Mouse (Mus musculus) heart, adult 11 months (tissue): ENCODE measurements around the gene Trip12.

Source experiments
- DNase-seq: peaks from one replicate; pipeline ENCODE4 v3.0.0; 2022

Gene Trip12

GRCm38 (mm10) chr1:84859597-84859996, 19.3 kb upstream of the Trip12 start:
- DNase-seq: peak; percentile 9

DNA sequence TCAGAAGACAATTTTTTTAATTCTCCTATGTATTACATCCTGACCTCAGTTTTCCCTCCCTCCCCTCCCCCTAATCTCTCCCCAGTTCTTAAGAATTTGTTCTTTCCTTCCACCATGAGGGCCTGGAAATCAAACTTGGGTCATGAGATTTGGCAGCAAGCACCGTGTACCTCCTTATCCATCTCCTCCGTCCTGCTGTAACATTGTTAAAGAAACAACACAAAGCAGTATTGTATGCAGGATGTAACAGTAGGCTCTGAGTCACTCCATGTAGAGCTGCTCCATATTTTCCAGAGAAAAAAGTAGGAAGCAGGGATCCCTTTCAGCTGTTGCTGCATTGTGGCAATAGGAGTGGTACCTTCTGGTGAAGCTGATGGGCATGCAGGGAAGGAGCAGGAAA, 15.4 kb upstream of the Trip12 start:
- peak; percentile 57 for DNase-seq

DNA sequence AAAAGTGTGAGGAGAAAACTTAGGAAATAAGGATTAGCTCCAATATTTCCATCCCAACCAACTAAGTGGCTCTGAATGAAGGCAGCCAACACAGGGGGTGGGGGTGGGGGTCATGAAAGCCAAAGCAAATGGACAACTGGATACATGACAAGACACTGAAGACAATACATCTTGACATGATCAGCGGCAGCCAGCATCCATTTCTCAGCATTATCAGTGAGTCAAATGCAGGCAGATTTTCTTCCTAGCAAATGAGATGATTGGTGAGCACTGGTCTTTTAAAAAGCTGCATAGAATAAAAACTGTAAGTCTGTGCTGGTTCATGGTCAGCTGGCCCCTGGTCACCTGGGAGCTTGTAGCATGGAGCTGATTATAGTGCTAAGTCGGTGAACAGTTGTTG, 14.7 kb upstream of the Trip12 start:
- DNase-seq: peak; percentile 55

DNA sequence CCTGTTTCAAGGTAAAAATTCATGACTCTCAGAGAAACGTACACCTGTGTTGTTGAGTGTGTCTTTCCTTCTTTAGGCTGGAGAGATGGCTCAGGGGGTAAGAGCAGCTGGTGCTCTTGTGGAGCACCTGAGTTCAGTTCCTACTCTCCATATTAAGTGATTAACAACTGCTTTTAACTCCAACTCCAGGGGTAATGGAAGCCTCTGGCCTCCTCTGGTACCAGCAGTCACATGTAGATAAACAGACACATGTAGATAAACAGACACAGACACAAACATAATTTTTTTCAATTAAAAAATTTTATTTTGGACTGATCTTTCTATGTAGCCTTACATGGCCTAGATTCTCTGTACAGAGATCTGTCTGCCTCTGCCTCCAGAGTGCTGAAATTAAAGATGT, 13.4 kb upstream of the Trip12 start:
- peak; percentile 52 for DNase-seq

GRCm38 (mm10) chr1:84851512-84852235, 11.4 kb upstream of the Trip12 start:
- DNase-seq: peak; percentile 83

- peak; percentile 65 for DNase-seq
Observed at GRCm38 (mm10) chr1:84850471-84850870, 10.2 kb upstream of the Trip12 start.

DNA sequence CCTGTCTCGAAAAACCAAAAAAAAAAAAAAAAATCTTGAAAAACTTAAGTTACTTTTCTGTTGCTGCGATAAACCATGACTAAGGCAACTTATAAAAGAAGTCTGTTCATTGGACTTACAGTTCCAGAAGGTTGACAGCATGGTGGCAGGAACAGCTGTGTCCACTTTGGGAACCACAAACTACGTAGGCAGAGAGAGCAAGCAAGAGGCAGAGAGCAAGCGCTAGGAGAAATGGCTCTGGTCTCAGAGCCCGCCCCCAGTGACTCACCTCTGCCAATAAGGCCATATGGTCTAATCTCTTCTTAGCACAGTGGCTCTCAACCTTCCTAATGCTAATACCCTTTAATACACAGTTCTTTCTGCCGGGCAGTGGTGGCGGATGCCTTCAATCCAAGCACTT, 9.5 kb upstream of the Trip12 start:
- DNase-seq: peak; percentile 46

DNA sequence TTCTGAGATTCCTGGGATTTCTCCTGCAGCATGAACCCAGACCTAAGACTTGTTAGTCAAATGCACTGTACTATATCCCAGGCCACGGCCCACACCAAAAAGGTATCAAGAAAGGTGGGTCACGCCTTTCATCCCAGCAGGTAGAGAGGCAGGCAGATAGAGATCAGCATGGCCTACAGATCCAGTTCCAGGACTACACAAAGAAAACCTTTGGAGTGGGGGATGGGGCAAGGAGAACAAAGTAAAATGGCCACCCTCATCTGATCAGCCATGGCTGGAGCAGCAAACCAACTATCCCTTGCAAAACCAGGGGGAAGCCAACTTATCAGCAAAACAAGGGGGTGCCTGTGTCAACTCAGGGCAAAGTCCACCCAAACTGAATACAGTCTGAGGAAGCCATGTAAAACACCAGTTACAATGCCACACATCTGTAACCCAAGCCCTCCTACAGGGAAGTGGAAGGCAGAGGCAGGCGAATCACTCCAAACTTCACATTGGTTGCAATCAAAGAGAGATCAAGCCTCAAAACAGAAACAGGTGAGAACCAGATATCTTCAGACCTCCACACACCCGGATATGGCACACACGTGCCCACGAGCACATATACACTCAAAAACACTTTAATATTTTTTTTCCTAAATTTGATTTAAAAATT, 8.6 kb upstream of the Trip12 start:
- peak; percentile 68 for DNase-seq

DNA sequence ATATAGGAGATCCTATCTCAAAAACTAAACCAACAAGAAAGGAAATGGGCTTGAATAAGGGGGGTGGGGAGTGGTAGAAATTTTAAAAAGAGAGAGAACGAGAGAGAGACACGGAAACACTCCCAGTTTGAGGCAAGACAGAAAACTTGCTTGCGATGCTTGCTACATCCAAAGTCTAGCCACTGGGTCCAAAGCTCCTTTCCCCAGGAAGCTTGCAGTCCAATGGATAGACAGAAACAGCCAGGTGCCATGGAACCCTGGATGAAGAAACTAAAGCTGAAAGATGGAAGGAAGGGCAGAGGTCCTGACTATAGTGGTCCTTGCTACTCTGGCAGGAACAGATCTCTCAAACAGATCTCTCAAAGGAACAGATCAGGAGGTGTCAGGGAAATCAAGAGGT, 8.0 kb upstream of the Trip12 start:
- DNase-seq: peak; percentile 61

- DNase-seq: no peak
Observed at GRCm38 (mm10) chr1:84847698-84848097, 7.4 kb upstream of the Trip12 start.

DNA sequence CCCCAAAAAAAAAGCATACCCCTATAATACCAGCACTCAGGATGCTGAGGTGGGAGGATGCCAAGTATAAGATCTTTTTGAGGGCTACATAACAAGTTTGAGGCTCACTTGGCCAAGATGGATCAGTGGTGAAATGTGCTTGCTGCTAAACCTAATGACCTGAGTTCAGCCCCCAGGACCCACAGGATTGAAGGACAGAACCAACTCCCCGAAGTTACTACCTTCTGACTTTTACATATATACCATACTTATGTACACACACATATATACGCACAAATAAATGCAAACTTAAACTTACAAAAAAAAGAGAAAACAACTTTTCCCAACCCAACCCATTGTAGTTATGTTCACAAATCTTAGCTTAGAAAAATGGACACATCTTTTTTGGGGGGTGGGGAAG, 3.0 kb upstream of the Trip12 start:
- peak; percentile 62 for DNase-seq

GRCm38 (mm10) chr1:84841061-84841460, 745 bp upstream of the Trip12 start:
- peak; percentile 66 for DNase-seq

GRCm38 (mm10) chr1:84839309-84840017, 853 bp downstream of the Trip12 start, which contains the start of gene Fbxo36:
TSS of gene Fbxo36 (plus strand) at chr1:84839841.
- DNase-seq: peak; percentile 99

GRCm38 (mm10) chr1:84838621-84839151, 1.6 kb downstream of the Trip12 start:
- DNase-seq: peak; percentile 98

- no peak for DNase-seq
Observed at GRCm38 (mm10) chr1:84838156-84838555, 2.2 kb downstream of the Trip12 start.

DNA sequence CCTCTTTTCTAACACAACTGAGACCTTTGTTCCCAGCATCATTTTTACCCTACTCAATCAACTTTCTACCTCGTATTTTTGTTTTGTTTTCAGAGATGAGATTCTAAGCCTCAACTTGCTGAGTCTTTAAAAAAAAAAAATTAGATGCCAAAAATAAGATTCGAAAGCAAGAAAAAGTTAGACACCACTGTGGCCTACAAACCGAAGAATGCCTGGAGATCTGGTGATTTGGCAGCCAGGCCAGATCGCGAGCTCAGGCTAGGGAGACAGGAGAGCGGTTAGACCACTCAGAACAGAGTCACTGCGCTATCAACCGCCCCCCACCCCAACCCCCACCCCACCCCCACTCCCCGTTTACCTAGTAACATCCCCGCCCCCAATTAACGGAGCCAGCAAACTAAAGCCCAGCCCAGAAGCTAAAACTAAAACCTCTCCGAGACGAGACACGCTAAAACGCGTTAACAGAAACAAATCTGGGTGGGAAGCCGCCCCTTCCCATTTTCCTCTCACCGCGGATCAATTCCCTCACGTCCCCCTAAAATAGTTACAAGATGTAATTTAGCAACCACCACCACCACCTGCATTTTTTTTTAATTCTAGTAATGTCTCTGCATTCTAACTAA, 2.7 kb downstream of the Trip12 start:
- peak; percentile 84 for DNase-seq

- DNase-seq: peak; percentile 62
Observed at GRCm38 (mm10) chr1:84825091-84825490, 15.2 kb downstream of the Trip12 start.

DNA sequence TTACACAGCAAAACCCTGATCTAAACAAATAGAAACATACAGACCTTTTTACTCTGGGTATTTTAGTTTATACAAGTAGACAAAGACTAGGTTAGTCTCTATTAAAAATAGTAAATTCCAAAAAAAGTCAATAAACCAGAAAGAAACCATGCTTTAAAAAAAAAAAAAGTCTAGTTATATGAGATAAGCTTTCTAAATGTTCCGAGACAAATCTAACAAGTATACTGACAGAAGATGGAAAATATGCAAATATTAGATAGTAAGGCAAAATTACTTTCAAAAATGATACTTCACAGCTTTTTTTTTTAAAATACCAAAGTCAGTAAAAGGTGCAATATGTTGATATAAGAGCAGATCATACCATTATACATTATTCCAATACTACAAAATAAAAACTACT, 22.7 kb downstream of the Trip12 start:
- DNase-seq: no peak

DNA sequence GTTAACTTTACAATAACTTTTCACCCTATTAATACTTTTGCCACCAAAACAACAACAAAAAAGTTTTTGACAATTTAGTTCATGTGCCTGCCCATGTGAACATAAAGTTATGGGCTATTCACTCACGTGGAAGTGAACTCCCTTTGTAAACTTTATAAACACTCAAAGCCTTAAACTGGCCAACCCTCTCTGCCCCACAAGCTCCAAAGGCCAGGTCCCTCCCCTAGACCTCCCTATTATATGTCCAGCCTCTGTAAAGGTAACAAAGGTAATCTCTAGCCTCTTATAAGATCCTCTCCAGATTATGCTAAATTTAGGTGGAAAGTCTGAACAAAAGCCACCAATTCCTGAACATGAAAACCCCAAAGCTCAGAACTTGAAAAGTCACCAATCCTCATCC, 36.5 kb downstream of the Trip12 start:
- peak; percentile 63 for DNase-seq

DNA sequence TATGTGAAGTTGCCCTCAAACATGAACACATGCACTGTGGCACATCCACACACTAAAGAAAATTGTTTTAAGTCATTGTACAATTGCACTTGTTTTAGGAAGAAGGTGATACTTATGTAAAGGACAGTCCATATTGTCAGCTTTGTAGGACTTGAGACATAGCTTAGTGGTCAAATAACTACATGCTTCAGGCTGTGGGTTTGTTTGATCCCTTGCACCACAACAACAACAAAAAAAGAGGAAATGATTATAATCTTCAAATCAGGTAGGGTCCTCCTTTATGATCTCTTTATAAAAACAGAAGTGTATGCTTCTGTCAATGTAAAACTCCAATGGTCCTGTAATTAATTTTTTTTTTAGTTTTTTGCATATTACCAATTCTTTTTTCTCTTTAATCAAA, 41.1 kb downstream of the Trip12 start:
- DNase-seq: peak; percentile 65

GRCm38 (mm10) chr1:84795335-84795734, 45.0 kb downstream of the Trip12 start:
- no peak for DNase-seq

DNA sequence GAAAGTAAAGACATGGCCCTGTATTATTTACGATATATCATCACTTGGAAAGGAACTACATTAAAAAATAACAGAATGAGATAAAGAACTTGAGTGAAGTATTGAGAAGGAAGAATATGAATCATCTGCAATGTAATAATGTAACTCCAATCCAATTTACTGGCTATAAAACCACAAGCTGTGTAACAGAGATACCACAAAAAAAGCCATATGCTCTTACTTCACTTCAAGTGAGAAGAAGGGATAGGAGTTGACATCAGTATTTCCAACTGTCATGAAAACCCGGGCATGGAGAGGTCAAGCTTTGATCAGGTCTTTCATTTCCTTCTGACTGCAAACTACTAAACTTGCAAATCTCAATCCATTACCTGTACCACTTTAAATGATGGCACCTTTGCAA, 48.9 kb downstream of the Trip12 start:
- DNase-seq: no peak

DNA sequence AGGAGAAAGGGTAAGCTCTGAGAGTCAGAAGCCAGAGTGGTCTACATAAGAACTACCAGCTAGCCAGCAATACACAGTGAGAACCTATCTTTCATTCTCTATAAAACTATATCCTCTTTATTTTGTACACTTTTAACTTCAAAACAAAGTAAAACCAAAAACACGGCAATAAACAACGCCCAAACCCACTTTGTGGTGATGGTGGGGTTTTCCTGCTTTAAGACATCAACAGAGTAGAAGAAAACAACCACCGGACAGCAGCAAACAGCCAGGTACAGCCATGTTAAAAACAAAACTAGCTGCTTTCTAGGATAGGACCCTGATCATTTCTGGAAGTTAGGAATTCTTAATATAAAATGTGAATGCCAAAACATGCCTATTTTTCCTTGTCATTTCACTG, 59.7 kb downstream of the Trip12 start:
- DNase-seq: no peak
